9 mouse cellular contexts compared by ENCODE assay signal in the genomic region with DNA sequence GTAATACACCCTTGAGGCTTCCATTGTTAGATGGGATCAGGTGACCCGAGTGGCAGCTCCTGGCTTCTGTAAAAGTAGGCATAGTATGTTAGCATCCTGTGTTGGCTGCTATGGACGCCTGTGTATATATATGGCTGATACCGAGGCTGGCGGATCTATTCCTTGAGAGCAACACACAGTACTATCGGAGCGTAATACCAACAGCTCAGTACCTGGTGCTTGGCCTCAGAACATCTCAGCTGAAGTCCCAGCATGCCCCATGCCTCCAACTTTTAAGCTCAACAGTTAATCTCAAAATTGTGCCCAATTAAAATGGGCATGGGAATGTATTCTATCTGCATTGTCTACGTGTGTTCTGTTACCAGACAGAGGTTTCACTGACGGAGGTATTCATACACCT.
DNase-seq lines count a peak whose midpoint lies in the region; ATAC-seq and TF ChIP-seq lines count a peak whose summit lies in the region.
"Had no signal": no experiment of that assay in that cellular context is flagged by ENCODE, and none has a peak within 500 bp of the region (broad histone marks: within the 10 kb centered on the region; RNA-seq: fewer than 3 reads in every experiment).

No protein-coding gene starts in this region.

- WGBS in liver, postnatal 0 days (ENCODE audit: insufficient replicate concordance) = 54% methylated on average over 8 of the region's 8 CpGs

- H3K4me1 ChIP-seq in liver, postnatal 0 days (ENCODE audit: insufficient read depth) = no peaks in the 10 kb centered on the region

- H3K4me2 ChIP-seq in liver, postnatal 0 days (ENCODE audit: low read depth, low read length) = 0 out of 2 replicates have a peak overlapping the region, but pooled peaks have one; percentile 13

- no peak overlapping the region for H3K4me3 ChIP-seq in liver, postnatal 0 days (ENCODE audit: low read depth, low read length)

- no peak overlapping the region for H3K27ac ChIP-seq in liver, postnatal 0 days (ENCODE audit: low read depth)

- no peak for TF ChIP-seq EP300 in liver, postnatal 0 days (IDR thresholded peaks at IDR 0.05; ENCODE audit: low read depth)

- ATAC-seq in liver, postnatal 0 days = no peak
- no peak for ATAC-seq in granulocyte monocyte progenitor cell, adult 5-6 weeks (replicated peaks; ENCODE audit: poor library complexity, severe bottlenecking)

- H3K36me3 ChIP-seq in liver, postnatal 0 days (replicated peaks; ENCODE audit: insufficient read depth, low read length) = no peaks in the 10 kb centered on the region

- DNase-seq in heart, adult 11 months = peak; percentile 82
- DNase-seq in heart, postnatal 14 days = no peak
- peak; percentile 68 for DNase-seq in Muller cell, postnatal 12 days (ENCODE audit: inconsistent ontology term)
- peak; percentile 56 for DNase-seq in forelimb bud, embryonic 11.5 days (ENCODE audit: low read depth, low spot score)
- no peak for DNase-seq in liver, postnatal 0 days
- no peak for DNase-seq in T-cell, adult 2 months (ENCODE audit: low spot score)
- DNase-seq in spleen, postnatal 36 days (ENCODE audit: low spot score in 2 of 2) = no peak

- no peak for TF ChIP-seq CTCF in liver, postnatal 0 days (IDR thresholded peaks at IDR 0.05; ENCODE audit: low read depth)

- intact Hi-C loops in heart, postnatal 14 days (cut with DNase I) = no loop called here

- H3K27me3 ChIP-seq in liver, postnatal 0 days (ENCODE audit: insufficient read depth, low read length) = peaks cover 24% of the 10 kb centered on the region; the same call in 1 of the 2 replicates
- H3K27me3 ChIP-seq: CH12.LX had no signal

- H3K9me3 ChIP-seq in liver, postnatal 0 days (ENCODE audit: low read length) = no peaks in the 10 kb centered on the region

- no peak overlapping the region for H3K9ac ChIP-seq in liver, postnatal 0 days (replicated peaks)

Comparison
In these comparisons a context has a peak if more than half of its experiments do, and no peak if none do; other contexts are left out.
1. DNase-seq: peak in heart, adult 11 months (single experiment), Muller cell, postnatal 12 days (single experiment) and forelimb bud, embryonic 11.5 days (single experiment); none in heart, postnatal 14 days (0 of 2), liver, postnatal 0 days (single experiment), T-cell, adult 2 months (single experiment) and spleen, postnatal 36 days (0 of 2).